Mouse (Mus musculus): ENCODE data around the gene Garem2.

The Garem2 gene

GRCm38 (mm10) chr5:30153222-30153621, 48.3 kb downstream of the Garem2 start:
- no peak for DNase-seq (ENCODE audit: low spot score in 2 of 2)

- no peak for DNase-seq (ENCODE audit: low spot score in 2 of 2)
Observed at GRCm38 (mm10) chr5:30154013-30154412, 49.1 kb downstream of the Garem2 start.

GRCm38 (mm10) chr5:30154474-30155394, 49.8 kb downstream of the Garem2 start, which contains the start of the genes Hadha and Hadhb:
Gene Hadha (minus strand): TSS chr5:30155162.
Gene Hadhb (plus strand): TSS chr5:30155248.
- DNase-seq (ENCODE audit: low spot score in 2 of 2) = peak; percentile 89 to 98

- no peak for DNase-seq (ENCODE audit: low spot score in 2 of 2)
Observed at GRCm38 (mm10) chr5:30155395-30155792, 50.4 kb downstream of the Garem2 start.

- no peak for DNase-seq (ENCODE audit: low spot score in 2 of 2)
Observed at GRCm38 (mm10) chr5:30155821-30156629, 51.1 kb downstream of the Garem2 start.

- DNase-seq (ENCODE audit: low spot score in 2 of 2) = no peak
Observed at GRCm38 (mm10) chr5:30159601-30160000, 54.6 kb downstream of the Garem2 start.

- no peak for DNase-seq (ENCODE audit: low spot score in 2 of 2)
Observed at GRCm38 (mm10) chr5:30161836-30162235, 56.9 kb downstream of the Garem2 start.

- DNase-seq (ENCODE audit: low spot score in 2 of 2) = no peak
Observed at GRCm38 (mm10) chr5:30162339-30162738, 57.4 kb downstream of the Garem2 start.

- DNase-seq (ENCODE audit: low spot score in 2 of 2) = no peak
Observed at GRCm38 (mm10) chr5:30165234-30165946, 60.4 kb downstream of the Garem2 start.
